Mouse (Mus musculus) kidney, postnatal 25 days (tissue): Measurements from ENCODE around the gene Olfr617.
"Not testable (repeated sequence)": the region's sequence is repeated elsewhere in the genome, so short reads cannot be mapped to it uniquely, and the experiment has no call there.

Experiments
- DNase-seq, 2 experiments: peaks; one replicate each; pipeline ENCODE4 v3.0.0; 2021; ENCODE audit warnings: mixed read lengths in 2 of 2

The Olfr617 gene

GRCm38 (mm10) chr7:103572761-103573160, at the start of gene Olfr617:
Gene Olfr617 (plus strand): TSS chr7:103573061.
- DNase-seq = no peak

DNA sequence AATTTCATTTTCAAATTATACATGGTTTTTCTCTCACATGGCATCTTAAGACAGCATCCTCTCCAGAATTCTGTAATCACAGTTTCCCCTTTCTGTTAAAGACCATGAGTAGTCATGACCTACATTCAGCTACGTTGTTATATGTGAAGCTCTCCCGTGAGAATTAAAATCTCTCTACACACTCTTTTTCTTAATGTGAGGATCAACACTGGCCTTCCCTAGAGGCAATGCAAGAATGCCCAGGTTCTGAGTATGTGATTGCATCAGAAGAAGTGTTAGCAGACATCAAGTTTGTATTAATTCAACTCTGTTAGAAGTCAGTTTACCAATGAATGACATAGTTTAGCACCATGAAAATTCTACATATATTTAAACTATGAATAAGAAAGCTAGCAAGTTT, 30.2 kb upstream of the Olfr617 start, which contains the start of gene Olfr612:
Gene Olfr612, minus strand, starts transcription at position 101 of the 400 bp plus-strand sequence.
- not testable (repeated sequence) for DNase-seq

- no peak for DNase-seq
These were observed 25.1 kb upstream of the Olfr617 start, which contains the start of gene Olfr613 for GRCm38 (mm10) chr7:103547774-103548173. Gene Olfr613 (plus strand): TSS chr7:103548074.

- DNase-seq = no peak
These were observed 17.1 kb upstream of the Olfr617 start, which contains the start of gene Olfr615 for GRCm38 (mm10) chr7:103555779-103556178. Gene Olfr615 (plus strand): TSS chr7:103556079.

- DNase-seq = no peak
These were observed 3.8 kb upstream of the Olfr617 start, which contains the start of gene Olfr616 for GRCm38 (mm10) chr7:103569043-103569442. Gene Olfr616 (minus strand): TSS chr7:103569143.

DNA sequence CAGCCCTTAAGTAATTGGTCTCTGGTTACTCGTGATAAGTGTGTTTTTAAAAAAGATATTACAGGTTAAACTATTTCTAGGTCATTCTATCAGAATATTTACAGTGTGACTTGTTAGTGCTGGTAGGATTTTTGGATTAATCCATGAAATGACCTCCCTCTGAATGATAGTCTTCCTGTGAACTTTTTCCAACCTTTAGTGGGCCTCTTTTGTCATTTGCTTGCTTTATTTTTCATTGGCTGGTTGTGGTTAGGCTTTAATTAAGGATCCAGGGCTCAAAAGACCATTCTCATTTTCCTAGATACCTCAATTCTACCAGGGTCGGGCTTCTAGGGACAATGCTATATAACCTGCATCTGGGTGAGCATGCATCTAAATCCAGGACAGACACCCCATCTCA, 16.9 kb downstream of the Olfr617 start, which contains the start of gene Olfr618:
Gene Olfr618, plus strand, starts transcription at position 301 of the 400 bp plus-strand sequence.
- no peak for DNase-seq

- DNase-seq = no peak
These were observed 27.4 kb downstream of the Olfr617 start, which contains the start of gene Olfr619 for GRCm38 (mm10) chr7:103600275-103600674. Gene Olfr619 (plus strand): TSS chr7:103600575.

GRCm38 (mm10) chr7:103607425-103607824, 34.6 kb downstream of the Olfr617 start:
- no peak for DNase-seq

GRCm38 (mm10) chr7:103612434-103612833, 39.6 kb downstream of the Olfr617 start, which contains the start of gene Olfr620:
Gene Olfr620 (minus strand): TSS chr7:103612534.
- DNase-seq = no peak
